Mouse (Mus musculus) lung, embryonic 14.5 days (tissue): ENCODE data around the gene Ppa2. TPM values are rescaled to one million over a fixed set of nuclear protein-coding genes. Genes with fewer than 3 reads are reported as not detected.

ENCODE experiments used
- ATAC-seq: fragments of 200-750 bp; cut with Nextera tagmentation; 2 replicates; pipeline ENCODE4 v1.8.0; 2017; ENCODE audit warnings: mild to moderate bottlenecking, moderate TSS enrichment, moderate library complexity; ENCODE audit not compliant: insufficient read depth
- DNase-seq: peaks from one replicate; pipeline ENCODE4 v3.0.0-alpha.2; 2015
- H3K27ac ChIP-seq: fragments of 300-500 bp; sonication (generic); 2 replicates; pipeline ENCODE4 v1.5.1; 2014; ENCODE audit warnings: low read depth, mild to moderate bottlenecking, moderate library complexity
- H3K27me3 ChIP-seq: fragments of 300-500 bp; sonication (generic); 2 replicates; pipeline ENCODE4 v1.6.1; 2014; ENCODE audit warnings: low read length, control low read depth; ENCODE audit not compliant: insufficient read depth
- H3K36me3 ChIP-seq: fragments of 300-500 bp; sonication (generic); 2 replicates; pipeline ENCODE4 v1.6.1; 2014; ENCODE audit warnings: control low read depth; ENCODE audit not compliant: insufficient read depth
- H3K4me1 ChIP-seq: fragments of 300-500 bp; sonication (generic); 2 replicates; pipeline ENCODE4 v1.6.1; 2014; ENCODE audit warnings: antibody characterized with exemption, control low read depth; ENCODE audit not compliant: insufficient read depth
- H3K4me2 ChIP-seq: fragments of 300-500 bp; sonication (generic); 2 replicates; pipeline ENCODE4 v1.6.1; 2014; ENCODE audit warnings: mild to moderate bottlenecking
- H3K4me3 ChIP-seq: fragments of 300-500 bp; sonication (generic); 2 replicates; pipeline ENCODE4 v1.5.1; 2014; ENCODE audit warnings: low read depth, low read length
- H3K9ac ChIP-seq: fragments of 300-500 bp; sonication (generic); 2 replicates; pipeline ENCODE4 v1.6.1; 2014
- H3K9me3 ChIP-seq: fragments of 300-500 bp; sonication (generic); 2 replicates; pipeline ENCODE4 v1.6.1; 2016; ENCODE audit warnings: low read depth, low read length, control low read depth
- CTCF ChIP-seq: IDR thresholded peaks from 2 replicates; pipeline ENCODE4 v1.5.1; 2016; ENCODE audit warnings: antibody characterized with exemption, low read depth
- WGBS: fragments of 180-500 bp; shearing (Covaris S2); extraction: QIAGEN DNeasy Blood & Tissue Kit; methylation state at CpG from one replicate; pipeline ENCODE4 v1.1.7; 2014; 5-methylcytosine and 5-hydroxymethylcytosine counted together
- polyA plus RNA-seq: library from polyadenylated mRNA; unstranded; fragments of >200 nt; fragmentation: Nextera tagmentation; extraction: Ambion mirVana; gene quantifications from 2 replicates; pipeline ENCODE4 v1.2.1, GENCODE M21; 2014

Gene Ppa2
- polyA plus RNA-seq, 1 experiment from 2014 or later = 109 TPM

DNA sequence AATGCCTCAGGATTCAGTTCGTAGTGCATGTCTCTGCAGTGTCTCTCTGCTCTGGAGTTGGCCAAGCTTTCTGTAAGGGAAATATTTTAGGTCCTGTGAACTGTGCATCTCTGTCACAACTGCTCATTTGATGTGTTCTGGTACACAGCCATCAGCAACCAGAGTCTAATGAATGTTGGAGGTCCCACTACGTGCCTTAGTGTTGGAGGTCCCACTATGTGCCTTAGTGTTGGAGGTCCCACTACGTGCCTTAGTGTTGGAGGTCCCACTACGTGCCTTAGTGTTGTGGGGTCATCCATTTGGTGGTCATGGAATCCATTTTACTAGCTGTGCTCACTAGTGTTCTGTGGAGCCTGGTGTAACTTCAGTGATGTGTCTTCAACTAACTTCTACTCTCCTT is 7.9 kb downstream of the Ppa2 start:
- no peaks in the 10 kb centered on the region for H3K36me3 ChIP-seq
- H3K4me1 ChIP-seq = no peaks in the 10 kb centered on the region
- DNase-seq (no peak), ATAC-seq (no peak)
- H3K4me2 ChIP-seq = no peak overlapping the region
- no peak for TF ChIP-seq CTCF
- 85% methylated on average over 4 of the region's 4 CpGs for WGBS
- no peaks in the 10 kb centered on the region for H3K27me3 ChIP-seq
- no peak overlapping the region for H3K9ac ChIP-seq
- no peaks in the 10 kb centered on the region for H3K9me3 ChIP-seq
- H3K27ac ChIP-seq = no peak overlapping the region
- no peak overlapping the region for H3K4me3 ChIP-seq

- no peaks in the 10 kb centered on the region for H3K9me3 ChIP-seq
- no peaks in the 10 kb centered on the region for H3K27me3 ChIP-seq
- TF ChIP-seq CTCF = no peak
- H3K36me3 ChIP-seq = no peaks in the 10 kb centered on the region
- no peak overlapping the region for H3K9ac ChIP-seq
- H3K4me3 ChIP-seq = no peak overlapping the region
- no peak overlapping the region for H3K27ac ChIP-seq
- DNase-seq (no peak), ATAC-seq (no peak)
- H3K4me2 ChIP-seq = no peak overlapping the region
- H3K4me1 ChIP-seq = no peaks in the 10 kb centered on the region
- WGBS = 58% methylated on average over 15 of the region's 15 CpGs
Observed at GRCm38 (mm10) chr3:133318596-133318995, 8.7 kb downstream of the Ppa2 start.

- TF ChIP-seq CTCF = no peak
- Histone ChIP-seq H3K27ac (no peak overlapping the region), H3K4me3 (no peak overlapping the region), H3K4me1 (no peaks in the 10 kb centered on the region), H3K9me3 (no peaks in the 10 kb centered on the region), H3K27me3 (no peaks in the 10 kb centered on the region), H3K36me3 (no peaks in the 10 kb centered on the region), H3K9ac (no peak overlapping the region), H3K4me2 (no peak overlapping the region)
- DNase-seq (no peak), ATAC-seq (no peak)
- WGBS = 86% methylated on average over 7 of the region's 7 CpGs
Observed at GRCm38 (mm10) chr3:133319795-133320194, 9.9 kb downstream of the Ppa2 start.

DNA sequence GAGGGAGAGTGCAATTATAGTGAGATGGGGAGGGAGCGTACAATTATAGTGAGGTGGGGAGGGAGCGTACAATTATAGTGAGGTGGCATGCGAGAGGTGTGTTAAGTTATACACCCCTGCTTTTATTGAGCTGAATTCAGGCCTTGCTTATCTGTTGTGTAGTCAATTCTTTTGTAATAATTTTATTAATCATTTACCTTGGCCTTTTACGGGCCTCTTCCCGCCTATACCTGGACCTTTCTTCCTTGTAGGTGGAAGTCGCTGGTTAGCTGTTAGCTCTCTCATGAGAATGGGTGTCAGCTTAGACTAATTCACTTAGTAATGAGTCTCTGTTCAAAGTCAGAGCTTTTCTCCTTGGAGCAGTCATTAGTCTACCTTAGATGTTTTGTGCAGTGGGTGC is 10.4 kb downstream of the Ppa2 start:
- no peak overlapping the region for H3K27ac ChIP-seq
- no peaks in the 10 kb centered on the region for H3K4me1 ChIP-seq
- no peak overlapping the region for H3K9ac ChIP-seq
- no peak overlapping the region for H3K4me3 ChIP-seq
- H3K27me3 ChIP-seq = no peaks in the 10 kb centered on the region
- H3K4me2 ChIP-seq = no peak overlapping the region
- H3K9me3 ChIP-seq = no peaks in the 10 kb centered on the region
- TF ChIP-seq CTCF = no peak
- no peak for ATAC-seq
- 97% methylated on average over 6 of the region's 6 CpGs for WGBS
- no peaks in the 10 kb centered on the region for H3K36me3 ChIP-seq
- DNase-seq = no peak

- ATAC-seq (no peak), DNase-seq (no peak)
- Histone ChIP-seq H3K4me2 (no peak overlapping the region), H3K36me3 (0 out of 2 replicates have a peak, but pooled peaks cover 3% of the 10 kb centered on the region), H3K4me3 (no peak overlapping the region), H3K27ac (no peak overlapping the region), H3K9ac (no peak overlapping the region), H3K27me3 (no peaks in the 10 kb centered on the region), H3K9me3 (no peaks in the 10 kb centered on the region), H3K4me1 (no peaks in the 10 kb centered on the region)
- no peak for TF ChIP-seq CTCF
- WGBS = 93% methylated on average over 10 of the region's 10 CpGs
Observed at GRCm38 (mm10) chr3:133321928-133322327, 12.0 kb downstream of the Ppa2 start.

DNA sequence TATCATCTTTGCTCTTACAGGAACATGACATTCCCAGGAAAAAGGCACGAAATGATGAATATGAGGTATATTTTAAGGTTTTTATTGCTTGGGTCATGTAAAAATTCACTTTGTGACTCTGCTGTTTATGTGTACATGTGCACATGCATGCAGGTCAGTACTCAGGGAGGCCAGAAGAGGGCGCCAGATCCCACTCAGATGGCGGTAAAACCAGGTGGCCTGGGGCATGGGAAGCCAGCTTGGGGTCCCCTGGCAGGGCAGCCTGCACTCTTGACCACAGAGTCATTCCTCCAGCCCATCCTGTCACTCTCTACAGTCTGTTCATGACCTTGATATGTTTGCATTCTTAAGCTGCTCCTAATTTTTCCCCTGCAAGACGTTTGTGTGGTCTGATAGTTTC is 12.6 kb downstream of the Ppa2 start:
- H3K4me3 ChIP-seq = no peak overlapping the region
- peak; percentile 54 for TF ChIP-seq CTCF
- H3K27me3 ChIP-seq = no peaks in the 10 kb centered on the region
- no peaks in the 10 kb centered on the region for H3K9me3 ChIP-seq
- no peak overlapping the region for H3K27ac ChIP-seq
- ATAC-seq (no peak), DNase-seq (no peak)
- 68% methylated on average over 4 of the region's 4 CpGs for WGBS
- H3K36me3 ChIP-seq = 0 out of 2 replicates have a peak, but pooled peaks cover 4% of the 10 kb centered on the region
- no peak overlapping the region for H3K9ac ChIP-seq
- H3K4me2 ChIP-seq = no peak overlapping the region
- H3K4me1 ChIP-seq = no peaks in the 10 kb centered on the region

DNA sequence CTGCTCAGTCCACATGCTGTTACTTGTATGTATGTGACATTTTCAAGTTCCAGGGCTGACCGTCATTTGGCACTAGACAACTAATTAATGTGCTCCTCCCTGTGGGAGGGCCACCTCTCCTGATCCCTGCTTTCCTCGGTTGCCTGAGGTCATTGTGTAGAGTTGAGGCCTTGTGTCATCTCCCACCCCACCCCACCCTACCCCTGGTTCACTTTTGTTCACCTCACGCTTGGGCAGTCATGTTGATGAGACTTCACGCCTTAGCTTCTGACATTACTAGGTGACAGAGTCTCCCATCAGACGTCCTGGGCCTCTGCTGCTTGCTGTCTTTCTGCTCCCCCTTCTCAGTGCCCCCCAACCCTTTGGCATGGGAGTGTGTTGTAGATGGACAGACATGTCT is 15.2 kb downstream of the Ppa2 start:
- Histone ChIP-seq H3K9ac (no peak overlapping the region), H3K9me3 (no peaks in the 10 kb centered on the region), H3K4me1 (no peaks in the 10 kb centered on the region), H3K27ac (no peak overlapping the region), H3K4me2 (no peak overlapping the region), H3K4me3 (no peak overlapping the region), H3K36me3 (0 out of 2 replicates have a peak, but pooled peaks cover 4% of the 10 kb centered on the region), H3K27me3 (no peaks in the 10 kb centered on the region)
- DNase-seq (no peak), ATAC-seq (no peak)
- WGBS = 60% methylated on average over 5 of the region's 5 CpGs
- TF ChIP-seq CTCF = no peak

DNA sequence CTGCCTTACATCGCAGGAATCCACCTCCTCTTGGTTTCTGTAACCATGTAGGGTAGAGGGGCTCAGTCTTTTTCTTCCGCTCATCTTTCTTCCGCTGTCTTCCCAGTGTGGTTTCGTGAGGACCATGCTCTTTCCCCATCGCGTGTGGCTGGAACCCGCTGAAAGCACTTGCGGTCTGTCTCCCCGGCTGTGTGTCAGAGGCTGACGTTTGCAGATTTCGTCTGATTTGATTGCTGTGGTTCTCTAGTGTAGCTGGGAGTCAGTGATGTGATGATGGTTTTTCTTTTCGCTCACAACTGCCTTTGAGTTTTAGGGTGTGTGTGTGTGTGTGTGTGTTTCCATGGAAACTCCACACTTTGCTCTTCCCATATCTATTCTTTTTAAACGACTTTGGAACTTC is 18.6 kb downstream of the Ppa2 start:
- no peak for TF ChIP-seq CTCF
- Histone ChIP-seq H3K36me3 (0 out of 2 replicates have a peak, but pooled peaks cover 4% of the 10 kb centered on the region), H3K9ac (no peak overlapping the region), H3K4me3 (no peak overlapping the region), H3K27me3 (no peaks in the 10 kb centered on the region), H3K4me2 (no peak overlapping the region), H3K4me1 (no peaks in the 10 kb centered on the region), H3K9me3 (no peaks in the 10 kb centered on the region), H3K27ac (no peak overlapping the region)
- ATAC-seq (no peak), DNase-seq (no peak)
- 88% methylated on average over 13 of the region's 13 CpGs for WGBS
